Mouse (Mus musculus): Measurements from ENCODE around the gene Dst.

- TF ChIP-seq CTCF (conservative IDR thresholded peaks at IDR 0.05; ENCODE audit: insufficient read depth, insufficient read length, low read depth, low read length) (no peak), POLR2A (IDR thresholded peaks at IDR 0.05; ENCODE audit: low read depth, low read length) (no peak)
Measured at GRCm38 (mm10) chr1:33989643-33990042, 81.6 kb downstream of the Dst start.

Measured in kidney, adult 2 months (tissue).